Mouse (Mus musculus): ENCODE data around the gene Elmo3.

DNA sequence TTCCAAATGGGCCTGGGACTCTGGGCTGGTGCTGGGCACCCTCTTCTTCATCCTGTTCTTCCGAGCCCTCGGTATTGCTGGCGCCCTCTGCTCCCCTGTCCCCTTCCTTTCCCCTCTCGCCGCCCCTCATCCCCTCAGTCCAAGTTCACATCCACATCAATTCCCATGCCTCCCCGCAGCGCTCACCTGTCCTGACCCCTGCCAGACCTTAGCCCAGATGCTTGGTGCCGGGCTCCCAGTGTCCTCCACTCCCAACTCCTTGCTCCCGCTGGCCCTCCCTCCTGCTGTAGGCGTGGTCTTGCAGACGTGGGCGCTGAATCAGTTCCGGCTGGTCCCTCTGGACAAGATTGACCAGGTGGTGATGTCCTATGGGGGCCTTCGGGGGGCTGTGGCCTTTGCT lies 51.3 kb downstream of the Elmo3 start:
- no peak for TF ChIP-seq CTCF (conservative IDR thresholded peaks at IDR 0.05; ENCODE audit: low read length)
- TF ChIP-seq POU5F1 (IDR thresholded peaks at IDR 0.05; ENCODE audit: borderline replicate concordance, low read length) = no peak

Data from E14TG2a.4 (cell line).